Mouse (Mus musculus) adipocyte (in vitro differentiated cells): ENCODE data around the gene Thbd.

ENCODE experiments used
- DNase-seq: peaks from one replicate; pipeline ENCODE4 v3.0.0-alpha.2; 2016; ENCODE audit warnings: low spot score

The Thbd gene

DNA sequence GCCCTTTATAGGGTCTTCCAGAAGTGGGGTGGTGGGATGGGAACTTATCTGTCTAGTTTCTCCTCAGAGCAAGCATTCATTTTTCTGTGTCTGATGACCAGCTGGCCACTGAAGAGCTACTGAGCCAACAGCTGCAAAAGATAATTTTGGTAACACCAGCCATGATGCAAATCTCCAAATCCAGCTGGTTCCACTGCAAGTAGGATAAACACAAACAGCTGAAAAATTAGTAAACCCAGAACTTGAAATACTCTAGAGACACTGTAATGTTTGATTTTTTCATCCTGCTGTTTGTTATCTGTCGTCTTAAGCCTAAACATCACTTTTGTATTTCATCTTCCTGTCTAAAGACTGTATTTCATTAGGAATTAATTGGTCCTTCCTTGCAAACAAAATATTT is 13.7 kb upstream of the Thbd start:
- DNase-seq = no peak

DNA sequence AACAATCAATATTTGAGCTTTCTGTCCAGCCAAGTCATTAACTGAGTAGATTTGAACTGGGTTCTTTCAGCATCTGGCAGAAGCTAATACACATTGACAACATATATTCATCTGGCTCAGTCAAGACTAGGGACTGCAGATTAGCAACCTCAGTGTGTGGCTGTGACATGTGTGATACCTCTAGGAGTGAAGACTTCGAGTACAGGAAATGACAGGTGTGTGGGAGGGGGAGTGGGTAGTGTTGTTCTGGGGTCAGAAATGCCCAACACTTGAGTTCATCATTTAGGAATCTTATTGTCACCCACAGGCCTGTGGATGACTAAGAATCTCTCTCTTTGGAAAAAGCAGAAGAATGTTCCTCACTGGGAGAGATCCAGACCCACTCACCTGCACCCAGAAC is 13.1 kb upstream of the Thbd start:
- no peak for DNase-seq

GRCm38 (mm10) chr2:148419776-148420175 is 11.8 kb upstream of the Thbd start:
- no peak for DNase-seq

- DNase-seq = no peak
Measured at GRCm38 (mm10) chr2:148419151-148419550, 11.2 kb upstream of the Thbd start.

DNA sequence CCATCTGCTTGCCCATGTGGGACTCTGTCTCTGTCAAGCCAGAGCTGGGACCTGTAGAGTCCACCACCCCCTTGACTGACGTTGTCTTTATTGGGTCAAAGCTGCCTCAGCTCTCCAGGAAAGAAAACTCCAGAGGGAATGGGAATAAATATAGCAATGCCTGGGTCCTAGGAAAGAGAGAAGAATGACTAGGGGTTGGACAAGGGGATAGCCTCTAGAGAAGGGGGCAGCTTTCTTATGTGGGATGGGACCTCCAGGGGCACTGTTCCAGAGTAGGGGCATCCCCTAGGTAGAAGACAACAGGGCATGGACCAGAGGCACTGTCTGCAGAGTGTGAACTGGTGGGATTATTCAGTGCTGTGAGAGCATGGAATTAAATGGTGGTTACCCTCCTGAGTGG is 1.8 kb upstream of the Thbd start:
- no peak for DNase-seq

- peak; percentile 92 for DNase-seq
Measured at GRCm38 (mm10) chr2:148409141-148409540, 1.2 kb upstream of the Thbd start.

- DNase-seq = no peak
Measured at GRCm38 (mm10) chr2:148408761-148409120, 753 bp upstream of the Thbd start.

- peak; percentile 48 for DNase-seq
Measured at GRCm38 (mm10) chr2:148406971-148407869, 768 bp downstream of the Thbd start.

DNA sequence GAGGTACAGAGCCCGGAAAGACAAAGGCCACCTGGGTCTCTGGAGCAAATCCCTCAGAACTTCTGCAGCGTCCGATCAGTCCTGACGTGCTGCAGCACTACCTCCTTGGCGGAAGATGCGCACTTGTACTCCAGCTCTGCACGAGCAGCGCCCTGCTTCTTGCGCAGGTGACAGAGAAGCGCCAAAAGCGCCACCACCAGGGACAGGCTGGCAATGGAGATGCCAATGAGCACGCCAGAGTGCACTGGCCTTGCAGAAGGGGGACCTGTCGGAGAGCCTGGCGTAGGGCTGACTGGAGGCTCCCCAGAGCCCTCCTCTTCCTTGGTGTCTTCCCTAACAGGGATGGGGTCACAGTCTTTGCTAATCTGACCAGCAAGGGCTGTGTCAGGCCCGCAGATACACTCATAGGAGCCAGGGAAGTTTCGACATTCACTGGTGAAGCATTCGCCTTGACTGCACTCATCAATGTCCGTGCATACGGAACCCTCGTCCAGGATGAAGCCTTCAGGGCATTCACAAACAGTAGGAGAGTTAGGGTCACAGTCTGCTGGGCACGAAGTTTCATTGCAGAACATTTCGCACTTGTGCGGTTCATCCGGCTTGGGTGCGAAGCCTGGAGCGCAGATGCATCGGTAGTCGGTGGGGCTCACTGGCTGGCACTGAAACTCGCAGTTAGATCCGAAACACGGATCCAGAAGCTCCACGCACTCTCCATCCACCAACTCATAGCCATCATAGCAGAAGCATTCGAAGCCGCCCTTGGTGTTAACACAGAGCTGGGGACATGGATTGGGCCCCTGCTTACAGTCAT is 1.6 kb downstream of the Thbd start:
- DNase-seq = peak; percentile 51

DNA sequence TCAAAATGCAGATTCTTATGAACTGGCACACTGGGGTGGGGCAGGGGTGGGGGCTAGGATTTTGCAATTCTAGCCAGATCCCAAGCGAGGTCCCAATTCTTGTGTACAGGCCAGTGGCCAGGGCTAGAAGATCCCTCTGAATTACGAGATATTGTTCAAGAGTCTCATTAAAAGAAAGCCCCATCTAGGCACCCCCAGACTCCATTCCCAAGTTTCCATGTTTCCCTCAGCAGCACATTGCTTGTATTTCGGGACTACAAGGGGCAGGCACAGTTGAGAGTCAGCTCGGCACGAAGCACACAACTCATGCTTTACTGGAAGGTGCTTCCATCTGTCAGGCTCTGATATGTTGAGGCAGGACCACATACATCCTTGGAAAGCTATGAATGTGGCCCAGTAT is 3.1 kb downstream of the Thbd start:
- DNase-seq = no peak

GRCm38 (mm10) chr2:148402227-148402626 is 5.8 kb downstream of the Thbd start:
- DNase-seq = peak; percentile 28

GRCm38 (mm10) chr2:148398901-148399685 is 8.9 kb downstream of the Thbd start:
- DNase-seq = no peak

- DNase-seq = peak; percentile 79
Measured at GRCm38 (mm10) chr2:148397784-148398100, 10.2 kb downstream of the Thbd start.

GRCm38 (mm10) chr2:148397015-148397783 is 10.8 kb downstream of the Thbd start:
- DNase-seq = peak; percentile 23

DNA sequence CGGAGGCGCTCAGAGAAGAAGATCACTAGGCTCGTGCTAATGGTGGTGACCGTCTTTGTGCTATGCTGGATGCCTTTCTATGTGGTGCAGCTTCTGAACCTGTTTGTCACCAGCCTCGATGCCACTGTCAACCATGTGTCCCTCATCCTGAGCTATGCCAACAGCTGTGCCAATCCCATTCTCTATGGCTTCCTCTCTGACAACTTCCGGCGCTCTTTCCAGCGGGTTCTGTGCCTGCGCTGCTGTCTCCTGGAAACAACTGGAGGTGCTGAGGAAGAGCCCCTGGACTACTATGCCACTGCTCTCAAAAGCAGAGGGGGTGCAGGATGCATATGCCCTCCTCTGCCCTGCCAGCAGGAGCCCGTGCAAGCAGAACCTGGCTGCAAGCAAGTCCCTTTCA is 11.8 kb downstream of the Thbd start:
- DNase-seq = no peak

- no peak for DNase-seq
Measured at GRCm38 (mm10) chr2:148395131-148396051, 12.6 kb downstream of the Thbd start, which contains the start of gene Sstr4. Gene Sstr4 (plus strand): TSS chr2:148395344.

- no peak for DNase-seq
Measured at GRCm38 (mm10) chr2:148393846-148394245, 14.1 kb downstream of the Thbd start.

DNA sequence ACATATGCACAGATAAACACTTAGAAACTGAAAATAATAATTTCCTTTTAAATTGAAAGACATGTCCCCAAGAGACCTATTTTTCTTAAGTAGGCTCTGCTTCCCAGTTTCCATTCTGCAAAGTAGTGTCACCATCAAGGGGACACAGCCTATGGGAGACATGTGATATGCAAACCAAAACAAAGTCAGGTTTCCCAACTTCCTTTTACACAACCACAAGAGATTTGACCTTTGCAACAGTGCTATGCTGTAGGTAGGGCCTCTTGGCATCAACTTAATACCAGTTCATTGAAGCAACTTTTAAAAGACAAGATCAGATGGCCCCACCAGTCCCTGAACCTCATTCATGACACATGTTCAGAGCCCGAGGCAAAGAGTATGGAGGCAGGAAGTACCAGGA is 14.8 kb downstream of the Thbd start:
- DNase-seq = peak; percentile 27

DNA sequence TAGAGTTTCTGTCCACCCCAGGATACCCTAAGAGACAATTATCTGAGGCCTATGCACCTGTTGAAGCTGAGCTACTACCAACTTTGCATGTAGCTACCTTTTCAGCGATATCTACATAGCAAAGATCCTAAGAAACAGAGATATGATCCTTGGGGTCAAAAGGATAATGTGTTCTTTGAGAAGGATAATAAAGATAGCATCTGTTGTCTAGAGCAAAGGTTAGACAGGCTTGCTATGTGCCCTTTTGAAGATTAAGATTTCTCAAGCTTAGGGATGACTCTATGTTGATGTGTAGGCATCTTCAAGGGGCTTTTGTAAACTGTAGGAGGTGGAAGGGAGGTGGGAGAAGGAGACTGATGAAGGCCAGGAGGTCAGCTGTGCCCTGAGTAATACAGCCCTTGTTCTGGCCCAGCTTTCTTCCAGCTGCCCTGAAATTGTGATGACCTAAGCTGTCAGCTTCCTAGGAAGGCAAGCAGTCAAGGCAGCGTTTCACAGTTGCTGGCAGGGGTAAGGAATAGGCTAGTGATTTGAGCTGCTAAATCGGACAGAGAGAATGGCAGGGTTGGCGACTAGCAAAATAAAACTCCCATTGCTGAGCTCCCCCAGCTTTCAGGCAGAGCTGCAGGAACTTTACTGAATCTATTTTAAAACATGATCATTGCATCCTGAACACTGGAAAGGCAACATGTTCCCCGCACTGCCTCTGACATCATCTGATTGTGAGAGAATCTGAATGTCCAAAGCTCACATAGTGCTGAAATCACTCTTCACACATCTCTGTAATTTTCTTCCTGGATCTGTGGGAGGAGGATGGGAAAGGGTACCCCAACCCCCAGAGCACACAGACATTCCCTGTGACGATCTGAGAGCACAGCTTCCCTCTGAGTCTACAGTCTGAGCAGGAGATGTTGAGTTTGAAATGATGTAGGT is 20.1 kb downstream of the Thbd start:
- no peak for DNase-seq
